Mouse (Mus musculus): ENCODE results near the gene Gng12. TPM values are rescaled to one million over a fixed set of nuclear protein-coding genes. Genes with fewer than 3 reads are reported as not detected.
"Not testable (repeated sequence)": the region's sequence is repeated elsewhere in the genome, so short reads cannot be mapped to it uniquely, and the experiment has no call there.

Gene Gng12
- total and polyA plus RNA-seq, 2 experiments from 2014 or later = 27.8 to 52.0 TPM

GRCm38 (mm10) chr6:67029312-67029950 lies 133.2 kb downstream of the Gng12 start:
- H3K36me3 ChIP-seq (ENCODE audit: insufficient read depth) = no peaks in the 10 kb centered on the region
- WGBS = 40% methylated on average over 5 of the region's 5 CpGs
- H3K27ac ChIP-seq (ENCODE audit: low read depth, low read length) = no peak overlapping the region
- no peak overlapping the region for H3K9ac ChIP-seq
- DNase-seq (no peak), ATAC-seq (no peak)
- no peak for TF ChIP-seq CTCF (IDR thresholded peaks at IDR 0.05; ENCODE audit: low read depth)
- no peaks in the 10 kb centered on the region for H3K4me1 ChIP-seq (ENCODE audit: insufficient read depth)
- no peaks in the 10 kb centered on the region for H3K9me3 ChIP-seq (ENCODE audit: low read length)
- no peak overlapping the region for H3K4me2 ChIP-seq (ENCODE audit: low read depth)
- no peak overlapping the region for H3K4me3 ChIP-seq (ENCODE audit: low read depth, low read length)
- H3K27me3 ChIP-seq (ENCODE audit: insufficient read depth, low read length) = no peaks in the 10 kb centered on the region; the same call in 1 of the 2 replicates

- H3K27me3 ChIP-seq (ENCODE audit: insufficient read depth, low read length) = no peaks in the 10 kb centered on the region; the same call in 1 of the 2 replicates
- ATAC-seq (no peak), DNase-seq (no peak)
- no peaks in the 10 kb centered on the region for H3K36me3 ChIP-seq (ENCODE audit: insufficient read depth)
- no peaks in the 10 kb centered on the region for H3K9me3 ChIP-seq (ENCODE audit: low read length)
- no peak for TF ChIP-seq CTCF (IDR thresholded peaks at IDR 0.05; ENCODE audit: low read depth)
- WGBS = 17% methylated on average over 3 of the region's 3 CpGs
- H3K4me1 ChIP-seq (ENCODE audit: insufficient read depth) = no peaks in the 10 kb centered on the region
- H3K4me2 ChIP-seq (ENCODE audit: low read depth) = no peak overlapping the region
- H3K9ac ChIP-seq = no peak overlapping the region
- no peak overlapping the region for H3K4me3 ChIP-seq (ENCODE audit: low read depth, low read length)
- no peak overlapping the region for H3K27ac ChIP-seq (ENCODE audit: low read depth, low read length)
These were observed 133.8 kb downstream of the Gng12 start for GRCm38 (mm10) chr6:67029987-67030386.

DNA sequence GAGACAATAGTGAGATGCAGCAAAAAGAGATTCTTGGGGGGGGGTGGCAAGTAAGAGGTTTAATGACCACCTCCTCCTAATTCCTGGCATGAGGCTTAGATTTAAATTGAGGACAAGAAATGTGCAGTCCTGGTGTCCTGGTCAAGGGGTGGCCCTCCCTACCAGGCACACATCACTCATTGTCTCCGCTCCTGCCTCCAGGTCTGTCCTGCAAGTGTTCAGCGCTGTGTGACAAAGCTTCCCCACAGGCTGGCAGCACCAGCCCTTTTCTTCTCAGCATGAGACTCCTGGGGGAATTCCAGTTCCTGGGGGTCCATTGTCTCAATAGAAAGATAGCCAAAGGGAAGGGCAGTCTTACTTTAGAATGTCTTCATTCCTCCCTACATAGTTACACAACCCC lies 134.2 kb downstream of the Gng12 start:
- no peak overlapping the region for H3K4me2 ChIP-seq (ENCODE audit: low read depth)
- no peak overlapping the region for H3K9ac ChIP-seq
- TF ChIP-seq CTCF (IDR thresholded peaks at IDR 0.05; ENCODE audit: low read depth) = no peak
- ATAC-seq (no peak), DNase-seq (no peak)
- H3K4me1 ChIP-seq (ENCODE audit: insufficient read depth) = peaks cover under 1% of the 10 kb centered on the region; the same call in 1 of the 2 replicates
- H3K9me3 ChIP-seq (ENCODE audit: low read length) = no peaks in the 10 kb centered on the region
- H3K27me3 ChIP-seq (ENCODE audit: insufficient read depth, low read length) = no peaks in the 10 kb centered on the region; the same call in 1 of the 2 replicates
- H3K27ac ChIP-seq (ENCODE audit: low read depth, low read length) = no peak overlapping the region
- no peak overlapping the region for H3K4me3 ChIP-seq (ENCODE audit: low read depth, low read length)
- H3K36me3 ChIP-seq (ENCODE audit: insufficient read depth) = no peaks in the 10 kb centered on the region
- 15% methylated on average over 2 of the region's 2 CpGs for WGBS

- Histone ChIP-seq H3K36me3 (ENCODE audit: insufficient read depth) (no peaks in the 10 kb centered on the region), H3K9ac (no peak overlapping the region), H3K27ac (ENCODE audit: low read depth, low read length) (no peak overlapping the region), H3K4me2 (ENCODE audit: low read depth) (no peak overlapping the region), H3K4me1 (ENCODE audit: insufficient read depth) (peaks cover 5% of the 10 kb centered on the region; the same call in 1 of the 2 replicates), H3K4me3 (ENCODE audit: low read depth, low read length) (no peak overlapping the region), H3K27me3 (ENCODE audit: insufficient read depth, low read length) (no peaks in the 10 kb centered on the region; the same call in 1 of the 2 replicates), H3K9me3 (ENCODE audit: low read length) (no peaks in the 10 kb centered on the region)
- no peak for TF ChIP-seq CTCF (IDR thresholded peaks at IDR 0.05; ENCODE audit: low read depth)
- DNase-seq (no peak), ATAC-seq (no peak)
- 38% methylated on average over 5 of the region's 5 CpGs for WGBS
These were observed 134.6 kb downstream of the Gng12 start for GRCm38 (mm10) chr6:67030846-67031245.

DNA sequence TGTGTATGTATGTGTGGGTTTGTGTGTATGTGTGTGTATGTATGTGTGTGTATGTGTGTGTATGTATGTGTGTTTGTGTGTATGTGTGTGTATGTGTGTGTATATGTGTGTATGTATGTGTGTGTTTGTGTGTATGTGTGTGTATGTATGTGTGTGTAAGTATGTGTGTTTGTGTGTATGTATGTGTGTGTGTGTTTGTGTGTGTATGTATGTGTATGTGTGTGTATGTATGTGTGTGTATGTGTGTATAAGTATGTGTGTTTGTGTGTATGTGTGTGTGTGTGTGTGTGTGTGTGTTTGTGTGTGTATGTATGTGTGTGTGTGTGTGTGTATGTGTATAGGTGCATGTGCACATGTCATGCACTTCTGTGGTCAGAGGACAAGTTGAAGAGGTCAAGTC lies 136.4 kb downstream of the Gng12 start:
- H3K9ac ChIP-seq; H3K4me3 ChIP-seq (ENCODE audit: low read depth, low read length); H3K36me3 ChIP-seq (ENCODE audit: insufficient read depth): not testable (repeated sequence)

GRCm38 (mm10) chr6:67032972-67033371 lies 136.8 kb downstream of the Gng12 start:
- not testable (repeated sequence) for H3K36me3 ChIP-seq (ENCODE audit: insufficient read depth); H3K4me3 ChIP-seq (ENCODE audit: low read depth, low read length); H3K27me3 ChIP-seq (ENCODE audit: insufficient read depth, low read length); H3K9ac ChIP-seq; ATAC-seq; H3K4me1 ChIP-seq (ENCODE audit: insufficient read depth); H3K27ac ChIP-seq (ENCODE audit: low read depth, low read length); H3K4me2 ChIP-seq (ENCODE audit: low read depth); H3K9me3 ChIP-seq (ENCODE audit: low read length); DNase-seq
- WGBS = 95% methylated on average over 3 of the region's 4 CpGs

More for the DNA sequence above, 136.4 kb downstream of the Gng12 start:
- not testable (repeated sequence) for H3K4me2 ChIP-seq (ENCODE audit: low read depth); H3K4me1 ChIP-seq (ENCODE audit: insufficient read depth); H3K27me3 ChIP-seq (ENCODE audit: insufficient read depth, low read length); DNase-seq; ATAC-seq; H3K9me3 ChIP-seq (ENCODE audit: low read length); H3K27ac ChIP-seq (ENCODE audit: low read depth, low read length)

DNA sequence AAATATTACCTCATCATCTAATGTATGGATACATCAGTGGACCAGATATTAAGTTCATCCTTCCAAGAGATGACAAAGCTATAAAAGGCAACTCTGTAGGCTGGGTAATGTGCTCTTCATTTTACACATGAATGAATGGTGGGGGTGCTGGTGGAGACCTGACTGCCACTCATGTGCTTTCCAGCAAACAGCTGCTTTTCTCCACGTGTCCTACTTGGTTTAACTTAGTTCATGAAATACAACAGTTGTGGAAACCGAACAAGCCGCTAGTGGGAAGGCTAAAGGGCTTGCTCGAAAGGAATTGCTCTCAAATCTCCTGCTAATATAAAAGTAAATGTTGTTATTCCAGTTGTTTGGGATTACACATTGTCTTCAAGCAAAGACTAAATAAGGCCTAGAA lies 137.4 kb downstream of the Gng12 start:
- no peak for TF ChIP-seq CTCF (IDR thresholded peaks at IDR 0.05; ENCODE audit: low read depth)
- 74% methylated on average over 4 of the region's 4 CpGs for WGBS
- DNase-seq (no peak), ATAC-seq (no peak)
- no peak overlapping the region for H3K4me3 ChIP-seq (ENCODE audit: low read depth, low read length)
- no peaks in the 10 kb centered on the region for H3K9me3 ChIP-seq (ENCODE audit: low read length)
- H3K27ac ChIP-seq (ENCODE audit: low read depth, low read length) = no peak overlapping the region
- H3K4me2 ChIP-seq (ENCODE audit: low read depth) = no peak overlapping the region
- peaks cover 6% of the 10 kb centered on the region; the same call in 1 of the 2 replicates for H3K4me1 ChIP-seq (ENCODE audit: insufficient read depth)
- H3K36me3 ChIP-seq (ENCODE audit: insufficient read depth) = no peaks in the 10 kb centered on the region
- H3K9ac ChIP-seq = no peak overlapping the region
- H3K27me3 ChIP-seq (ENCODE audit: insufficient read depth, low read length) = no peaks in the 10 kb centered on the region; the same call in 1 of the 2 replicates
